Mouse (Mus musculus) midbrain, embryonic 10.5 days (tissue): ENCODE measurements around the gene Mrgprg. TPM values are rescaled to one million over a fixed set of nuclear protein-coding genes. Genes with fewer than 3 reads are reported as not detected.
A peak's percentile ranks its signal among the peaks of the same experiment; 100 is the strongest.

Source experiments
- DNase-seq: peaks from one replicate; pipeline ENCODE4 v3.0.0-alpha.2; 2017; ENCODE audit warnings: low spot score
- H3K27ac ChIP-seq: fragments of 300-500 bp; sonication (generic); replicated peaks from 2 replicates; pipeline ENCODE4 v1.5.1; 2016; ENCODE audit warnings: mild to moderate bottlenecking
- H3K27me3 ChIP-seq: fragments of 300-500 bp; sonication (generic); 2 replicates; pipeline ENCODE4 v1.6.1; 2016; ENCODE audit warnings: low read depth, mild to moderate bottlenecking; ENCODE audit not compliant: poor library complexity, severe bottlenecking
- H3K36me3 ChIP-seq: fragments of 300-500 bp; sonication (generic); 2 replicates; pipeline ENCODE4 v1.6.1; 2016; ENCODE audit warnings: mild to moderate bottlenecking, moderate library complexity
- H3K4me1 ChIP-seq: fragments of 300-500 bp; sonication (generic); 2 replicates; pipeline ENCODE4 v1.6.1; 2016
- H3K4me3 ChIP-seq: fragments of 300-500 bp; sonication (generic); 2 replicates; pipeline ENCODE4 v1.5.1; 2016; ENCODE audit warnings: mild to moderate bottlenecking, moderate library complexity
- H3K9me3 ChIP-seq: fragments of 300-500 bp; sonication (generic); replicated peaks from 2 replicates; pipeline ENCODE4 v1.6.1; 2016; ENCODE audit warnings: mild to moderate bottlenecking
- WGBS: fragments of 180-500 bp; shearing (Covaris S2); methylation state at CpG from one replicate; pipeline ENCODE4 v1.1.7; 2016; 5-methylcytosine and 5-hydroxymethylcytosine counted together
- polyA plus RNA-seq: library from polyadenylated mRNA; unstranded; fragments of >200 nt; fragmentation: Nextera tagmentation; extraction: Ambion mirVana; gene quantifications from 2 replicates; pipeline ENCODE4 v1.2.1, GENCODE M21; 2016

Gene Mrgprg
- polyA plus RNA-seq, 1 experiment from 2014 or later = not detected

DNA sequence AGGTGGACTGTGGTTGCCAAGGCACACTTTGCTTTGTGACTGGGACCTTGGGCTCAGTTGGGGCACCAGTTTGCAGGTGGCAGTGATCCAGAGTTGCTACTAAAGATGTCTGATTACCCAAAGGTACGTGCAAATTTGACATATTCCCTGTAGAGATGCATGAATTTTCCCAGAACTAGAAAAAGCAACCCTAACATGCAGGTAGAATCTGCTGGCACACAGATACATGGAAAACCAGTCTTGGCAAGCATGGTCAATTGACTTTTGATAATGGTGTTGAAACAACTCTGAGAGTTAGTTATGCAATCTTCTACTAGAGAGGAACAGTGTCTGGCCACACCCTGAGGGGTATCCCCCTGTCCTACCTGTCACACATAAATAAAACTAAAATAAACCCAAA is 15.4 kb downstream of the Mrgprg start:
- no peak for DNase-seq

DNA sequence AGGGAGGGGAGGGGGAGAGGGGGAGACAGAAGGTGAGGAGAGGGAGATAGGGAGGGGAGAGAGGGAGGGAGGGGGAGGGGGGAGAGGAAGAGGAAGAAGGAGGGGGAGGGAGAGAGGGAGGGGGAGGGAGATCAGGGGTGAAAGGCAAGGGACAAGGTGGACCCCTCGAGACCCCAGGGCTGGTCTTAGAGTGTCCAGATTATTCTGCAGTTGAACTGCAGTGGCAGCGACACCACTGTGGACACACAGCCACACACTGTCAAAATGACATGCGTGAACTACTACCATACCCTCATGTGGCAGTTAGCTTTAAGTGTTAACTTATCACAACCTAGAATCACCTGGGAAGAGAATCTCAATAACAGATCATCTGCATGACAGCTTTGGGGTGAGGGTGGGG is 17.7 kb downstream of the Mrgprg start:
- Histone ChIP-seq H3K27ac (0 out of 2 replicates have a peak overlapping the region, but pooled peaks have one; percentile 75), H3K9me3 (no peaks in the 10 kb centered on the region), H3K27me3 (peaks cover 18% of the 10 kb centered on the region), H3K36me3 (no peaks in the 10 kb centered on the region), H3K4me3 (no peak overlapping the region; the same call in 1 of the 2 replicates), H3K4me1 (peaks cover 13% of the 10 kb centered on the region)
- DNase-seq = no peak
- WGBS = 71% methylated on average over 3 of the region's 3 CpGs

More for the DNA sequence above, 15.4 kb downstream of the Mrgprg start:
- Histone ChIP-seq H3K4me3 (no peak overlapping the region), H3K9me3 (no peaks in the 10 kb centered on the region), H3K27me3 (peaks cover 40% of the 10 kb centered on the region), H3K36me3 (no peaks in the 10 kb centered on the region), H3K4me1 (peaks cover 15% of the 10 kb centered on the region), H3K27ac (no peak overlapping the region)
- 86% methylated on average over 1 of the region's 1 CpGs for WGBS

DNA sequence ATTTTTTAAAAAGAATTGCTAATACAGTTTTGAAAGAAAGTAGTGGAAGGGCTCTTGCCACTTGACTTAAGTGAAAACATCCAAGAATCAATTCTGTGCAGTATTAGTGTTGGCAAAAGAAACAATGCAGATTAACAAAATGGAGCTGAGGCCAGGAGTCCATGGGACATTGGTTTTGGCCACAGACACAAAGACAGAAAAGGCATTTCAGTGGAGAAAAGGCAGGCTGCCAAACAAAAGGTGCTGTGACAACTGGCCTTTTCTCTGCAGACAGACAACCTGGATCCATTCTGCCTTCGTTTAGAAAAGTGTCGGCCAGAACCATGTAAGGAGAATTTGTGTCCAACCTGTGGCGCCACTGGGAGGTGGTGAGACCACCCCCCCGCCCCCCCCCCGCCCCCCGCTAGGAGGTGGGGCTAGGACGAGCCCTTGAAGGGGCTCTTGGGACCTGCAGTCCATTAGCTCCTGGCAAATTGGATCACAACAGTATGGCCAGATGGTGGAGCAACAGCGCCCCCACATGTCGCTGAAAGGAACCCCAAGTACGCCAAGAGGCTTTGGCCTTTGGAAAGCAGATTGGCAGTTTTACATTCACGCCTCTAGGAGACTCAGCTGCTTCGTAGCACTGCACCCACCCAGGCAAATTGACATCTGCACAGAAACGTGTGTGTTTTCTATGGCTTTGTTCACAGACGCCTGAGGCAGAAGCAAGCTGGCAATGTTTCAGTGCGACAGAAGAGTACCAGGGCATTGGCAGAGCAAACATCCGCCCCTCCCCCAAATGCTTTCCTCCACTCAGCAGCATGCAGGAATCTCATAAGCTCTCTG is 18.5 kb downstream of the Mrgprg start:
- Histone ChIP-seq H3K9me3 (no peaks in the 10 kb centered on the region), H3K4me1 (peaks cover 13% of the 10 kb centered on the region), H3K27me3 (peaks cover 16% of the 10 kb centered on the region), H3K36me3 (no peaks in the 10 kb centered on the region), H3K27ac (peak overlapping the region; percentile 75), H3K4me3 (peak overlapping the region; percentile 39)
- 5% methylated on average over 16 of the region's 16 CpGs for WGBS
- peak; percentile 90 for DNase-seq

DNA sequence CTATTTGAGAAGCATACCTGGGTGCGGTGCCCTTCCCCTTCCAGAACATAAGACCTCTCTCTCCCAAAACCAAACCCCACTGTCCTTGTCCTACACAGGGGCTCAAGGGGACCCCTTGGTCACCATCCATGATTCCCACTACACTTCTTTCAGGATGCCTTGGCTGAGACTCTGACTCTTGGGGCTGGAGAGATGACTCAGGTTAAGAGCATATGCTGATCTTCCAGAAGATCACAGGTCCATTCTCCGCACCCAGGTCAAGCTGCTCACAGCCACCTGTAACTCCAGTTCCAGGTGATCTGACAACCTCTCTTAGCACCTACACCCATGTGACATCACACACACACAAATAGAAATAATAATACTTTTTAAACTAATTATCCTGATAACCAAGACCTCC is 26.1 kb downstream of the Mrgprg start:
- 26% methylated on average over 2 of the region's 2 CpGs for WGBS
- H3K27ac ChIP-seq = peak overlapping the region; percentile 89
- H3K36me3 ChIP-seq = no peaks in the 10 kb centered on the region
- peaks cover 51% of the 10 kb centered on the region for H3K27me3 ChIP-seq
- no peaks in the 10 kb centered on the region for H3K9me3 ChIP-seq
- no peak for DNase-seq
- H3K4me1 ChIP-seq = peaks cover 29% of the 10 kb centered on the region
- peak overlapping the region; percentile 76 for H3K4me3 ChIP-seq

DNA sequence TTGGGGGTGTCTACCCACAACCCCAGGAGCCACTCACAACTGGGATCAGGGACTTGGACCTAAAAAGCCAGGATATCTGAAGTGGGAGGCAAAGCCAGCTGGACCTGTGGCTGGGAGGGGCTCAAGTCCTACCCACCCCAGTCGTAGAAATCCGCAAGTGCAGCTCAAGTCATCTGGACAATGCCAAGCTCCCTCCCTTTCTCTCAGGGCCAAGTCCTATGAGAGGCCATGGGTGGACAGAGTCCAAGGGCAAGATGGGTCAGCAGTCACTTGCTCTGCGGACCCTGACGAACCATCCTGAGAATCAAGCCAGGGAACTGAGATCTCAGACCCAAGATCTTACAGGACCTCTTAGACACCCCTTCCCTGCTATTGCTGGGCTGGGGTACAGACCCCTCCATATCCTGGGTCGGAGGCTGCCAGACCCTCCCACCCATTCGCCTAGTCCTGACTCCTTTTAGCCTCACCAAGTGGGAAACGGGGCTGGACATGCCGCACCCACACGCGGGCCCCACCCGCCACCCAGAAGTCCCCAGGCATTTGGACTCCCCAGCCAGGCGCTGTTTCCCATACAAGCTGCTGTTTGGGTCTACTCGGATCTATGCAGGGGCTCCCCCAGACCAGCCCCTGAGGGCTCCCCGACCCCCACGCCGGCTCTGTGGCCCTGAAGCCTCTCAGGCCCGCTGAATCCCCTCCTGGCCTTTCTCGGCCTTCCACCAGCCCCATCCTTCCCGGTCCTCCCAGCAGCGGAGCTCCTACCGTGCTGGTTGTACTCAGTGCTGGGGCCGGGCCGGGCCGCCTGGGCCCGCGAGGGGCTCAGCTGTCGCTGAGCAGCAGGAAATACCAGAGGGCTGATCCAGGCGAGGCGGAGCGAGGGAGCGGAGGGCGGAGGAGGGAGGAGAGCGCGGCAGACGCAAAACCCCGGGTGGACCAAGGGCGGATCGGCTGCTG is 27.0 kb downstream of the Mrgprg start:
- no peaks in the 10 kb centered on the region for H3K9me3 ChIP-seq
- H3K27me3 ChIP-seq = peaks cover 51% of the 10 kb centered on the region
- no peaks in the 10 kb centered on the region for H3K36me3 ChIP-seq
- 3% methylated on average over 36 of the region's 38 CpGs for WGBS
- peak overlapping the region; percentile 76 for H3K4me3 ChIP-seq
- H3K4me1 ChIP-seq = peaks cover 29% of the 10 kb centered on the region
- DNase-seq = peak; percentile 85
- peak overlapping the region; percentile 89 for H3K27ac ChIP-seq

DNA sequence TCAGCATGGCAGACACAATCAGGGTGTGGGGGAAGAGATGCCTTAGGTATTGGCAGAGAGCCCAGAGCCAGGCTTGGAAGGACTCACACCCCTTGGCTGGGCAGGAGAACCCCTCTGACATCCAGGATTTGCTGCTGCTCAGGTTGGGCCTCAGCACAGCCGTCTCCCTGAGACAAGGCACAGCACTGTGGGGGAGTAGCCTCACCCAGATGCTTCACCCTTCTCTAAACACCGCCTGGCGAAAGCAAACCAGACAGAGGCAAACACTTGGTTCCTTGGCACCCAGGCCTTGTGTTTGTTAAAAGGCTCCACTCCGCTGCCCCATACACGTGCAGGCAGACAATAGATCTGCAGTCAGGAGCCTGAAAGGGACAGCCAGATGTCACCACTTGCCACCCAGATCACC is 28.2 kb downstream of the Mrgprg start:
- Histone ChIP-seq H3K27me3 (peaks cover 51% of the 10 kb centered on the region), H3K27ac (peak overlapping the region; percentile 67), H3K4me1 (peaks cover 29% of the 10 kb centered on the region), H3K9me3 (no peaks in the 10 kb centered on the region), H3K4me3 (peak overlapping the region; percentile 76; the same call in 1 of the 2 replicates), H3K36me3 (0 out of 2 replicates have a peak, but pooled peaks cover 2% of the 10 kb centered on the region)
- DNase-seq = no peak
- WGBS = 38% methylated on average over 5 of the region's 5 CpGs

DNA sequence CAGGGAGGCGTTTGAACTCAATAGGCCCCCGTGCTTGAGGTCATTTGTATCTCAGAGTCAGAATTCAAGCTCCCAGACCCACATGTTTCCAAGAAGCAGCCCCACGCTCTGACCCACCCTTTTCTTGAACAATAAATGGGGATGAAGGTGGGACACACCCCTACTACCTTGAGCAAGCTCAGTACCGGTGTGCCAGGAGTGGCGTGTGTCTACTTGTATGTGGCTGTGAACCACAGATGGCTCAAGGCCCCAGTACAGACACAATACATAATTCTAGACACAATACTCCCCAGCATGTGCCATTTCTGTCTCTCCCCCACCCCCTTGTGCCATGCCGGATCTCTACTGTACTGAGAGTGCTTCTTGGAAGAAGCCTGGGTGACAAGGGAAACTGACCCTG is 28.6 kb downstream of the Mrgprg start:
- Histone ChIP-seq H3K27me3 (peaks cover 49% of the 10 kb centered on the region), H3K4me3 (peak overlapping the region; percentile 76; the same call in 1 of the 2 replicates), H3K27ac (peak overlapping the region; percentile 67), H3K9me3 (no peaks in the 10 kb centered on the region), H3K36me3 (0 out of 2 replicates have a peak, but pooled peaks cover 2% of the 10 kb centered on the region), H3K4me1 (peaks cover 29% of the 10 kb centered on the region)
- WGBS = 82% methylated on average over 6 of the region's 6 CpGs
- DNase-seq = no peak

DNA sequence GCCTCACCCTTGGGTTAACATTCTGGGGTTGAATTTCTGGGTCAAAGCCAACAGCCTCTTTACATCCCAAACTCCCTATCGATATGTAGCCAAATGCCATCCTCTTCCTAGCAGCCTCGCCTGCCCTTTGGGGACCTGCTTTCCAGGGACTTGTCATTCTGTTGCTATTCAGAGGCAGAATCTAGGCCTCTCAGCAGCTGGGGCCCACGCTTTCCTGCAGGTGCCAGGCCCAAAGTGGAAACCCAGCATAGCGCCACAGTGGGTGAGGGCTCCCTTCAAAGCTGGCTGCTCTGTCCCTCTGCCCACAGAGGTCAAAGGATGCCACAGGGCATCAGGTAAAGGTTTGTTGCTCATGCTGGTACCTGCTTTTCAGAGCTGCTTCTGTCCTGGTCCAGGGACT is 33.0 kb downstream of the Mrgprg start:
- H3K9me3 ChIP-seq = no peaks in the 10 kb centered on the region
- 85% methylated on average over 4 of the region's 4 CpGs for WGBS
- no peak overlapping the region for H3K27ac ChIP-seq
- peaks cover 12% of the 10 kb centered on the region for H3K4me1 ChIP-seq
- 0 out of 2 replicates have a peak, but pooled peaks cover 2% of the 10 kb centered on the region for H3K36me3 ChIP-seq
- no peak for DNase-seq
- H3K4me3 ChIP-seq = no peak overlapping the region
- H3K27me3 ChIP-seq = peaks cover 9% of the 10 kb centered on the region

DNA sequence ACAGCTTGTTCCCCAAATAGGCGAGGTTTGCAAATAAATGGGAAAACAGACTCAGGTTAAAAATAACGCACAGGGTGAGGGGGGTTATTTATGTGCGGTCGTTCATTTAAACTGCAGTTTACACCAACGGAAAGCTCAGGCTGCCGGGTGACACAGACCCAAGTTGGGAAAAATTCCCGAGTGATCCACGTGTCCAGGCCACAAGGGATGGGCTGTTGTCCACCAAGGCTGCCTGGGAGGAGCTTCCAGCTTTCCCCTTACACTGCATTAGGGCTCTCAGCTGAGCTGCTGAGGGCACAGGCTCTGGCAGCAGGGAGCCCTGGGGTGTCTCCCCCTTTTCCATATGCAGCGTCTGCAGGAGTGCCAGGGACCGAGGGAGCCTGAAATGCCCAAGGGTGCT is 36.9 kb downstream of the Mrgprg start:
- 86% methylated on average over 10 of the region's 10 CpGs for WGBS
- Histone ChIP-seq H3K27me3 (no peaks in the 10 kb centered on the region), H3K9me3 (no peaks in the 10 kb centered on the region), H3K4me1 (peaks cover 8% of the 10 kb centered on the region), H3K4me3 (no peak overlapping the region), H3K27ac (0 out of 2 replicates have a peak overlapping the region, but pooled peaks have one; percentile 46), H3K36me3 (0 out of 2 replicates have a peak, but pooled peaks cover 2% of the 10 kb centered on the region)
- DNase-seq = no peak

DNA sequence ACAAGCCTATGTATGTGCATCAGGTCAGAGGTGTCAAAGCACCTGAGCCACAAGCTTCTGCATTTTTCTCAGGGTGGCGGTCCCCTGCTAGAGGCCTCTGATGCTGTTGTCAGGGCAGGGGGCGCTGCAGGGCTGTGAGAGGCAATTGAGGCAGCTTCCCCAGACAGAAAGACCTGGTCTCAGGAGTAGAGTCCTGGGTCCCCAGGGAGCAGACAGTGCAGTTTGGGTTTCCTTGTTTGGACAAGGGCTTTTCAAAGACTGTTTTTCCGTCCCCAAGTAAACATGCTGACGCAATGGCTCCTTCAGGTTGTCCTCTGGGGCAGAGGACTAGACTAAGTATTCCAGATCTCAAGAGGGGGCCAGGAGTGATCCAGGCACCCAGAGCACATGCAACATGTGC is 40.4 kb downstream of the Mrgprg start:
- no peaks in the 10 kb centered on the region for H3K27me3 ChIP-seq
- no peaks in the 10 kb centered on the region for H3K9me3 ChIP-seq
- WGBS = 75% methylated on average over 4 of the region's 4 CpGs
- H3K4me1 ChIP-seq = peaks cover 12% of the 10 kb centered on the region
- H3K27ac ChIP-seq = no peak overlapping the region
- no peak for DNase-seq
- H3K36me3 ChIP-seq = no peaks in the 10 kb centered on the region
- no peak overlapping the region for H3K4me3 ChIP-seq

DNA sequence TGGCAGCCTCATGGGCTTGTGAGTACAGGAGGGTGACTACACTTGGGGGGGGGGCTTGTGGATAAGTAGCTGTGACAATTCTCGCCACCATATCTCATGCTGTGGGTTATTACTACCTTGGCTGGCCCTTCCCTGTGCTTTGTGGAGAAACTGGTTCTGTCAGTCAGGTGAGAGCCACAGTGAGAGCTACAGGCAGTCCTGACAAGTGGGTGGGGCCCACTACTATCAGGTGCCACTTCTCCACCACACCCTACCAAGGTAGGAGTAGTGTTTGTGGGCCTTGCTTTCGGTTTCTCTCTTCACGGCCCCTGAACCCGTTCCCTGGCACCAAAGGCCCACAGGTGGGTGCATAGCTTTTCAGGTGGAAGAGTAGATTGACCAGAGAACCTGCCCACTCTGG is 43.0 kb downstream of the Mrgprg start:
- Histone ChIP-seq H3K4me3 (no peak overlapping the region), H3K27ac (no peak overlapping the region), H3K27me3 (no peaks in the 10 kb centered on the region), H3K9me3 (no peaks in the 10 kb centered on the region), H3K36me3 (no peaks in the 10 kb centered on the region), H3K4me1 (peaks cover 29% of the 10 kb centered on the region)
- 88% methylated on average over 4 of the region's 4 CpGs for WGBS
- DNase-seq = no peak

DNA sequence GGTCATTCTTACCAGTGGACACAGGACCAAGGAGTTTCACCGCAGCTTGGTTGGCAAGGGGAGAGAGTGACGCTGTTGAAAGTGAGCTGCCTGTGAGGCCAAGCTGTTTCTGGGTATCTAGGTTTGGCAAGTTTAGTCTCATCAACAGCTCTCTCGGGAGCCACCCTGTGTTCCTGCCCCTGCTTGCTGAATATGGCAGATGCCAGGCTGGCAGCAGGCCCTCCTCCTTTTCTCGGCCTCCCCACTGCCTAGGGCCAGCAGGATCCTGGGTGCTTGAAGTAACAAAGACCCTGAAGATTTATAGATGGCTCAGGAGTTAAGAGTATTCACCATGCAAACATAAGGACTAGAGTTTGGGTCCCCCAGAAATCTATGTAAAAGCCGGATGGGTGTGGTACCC is 44.1 kb downstream of the Mrgprg start:
- peaks cover 39% of the 10 kb centered on the region for H3K4me1 ChIP-seq
- H3K27me3 ChIP-seq = no peaks in the 10 kb centered on the region
- H3K4me3 ChIP-seq = no peak overlapping the region
- no peaks in the 10 kb centered on the region for H3K36me3 ChIP-seq
- DNase-seq = no peak
- no peaks in the 10 kb centered on the region for H3K9me3 ChIP-seq
- H3K27ac ChIP-seq = no peak overlapping the region
- WGBS = 90% methylated on average over 5 of the region's 5 CpGs
